Mouse (Mus musculus) adipocyte (in vitro differentiated cells): ENCODE data around the gene Gm29427.
"Not testable (repeated sequence)": the region's sequence is repeated elsewhere in the genome, so short reads cannot be mapped to it uniquely, and the experiment has no call there.

Source experiments
- DNase-seq: peaks from one replicate; pipeline ENCODE4 v3.0.0-alpha.2; 2016; ENCODE audit warnings: low spot score

The Gm29427 gene

GRCm38 (mm10) chr1:130659641-130660040 lies 56.0 kb downstream of the Gm29427 start:
- DNase-seq, result not testable (repeated sequence)

- DNase-seq, result no peak
Observed at GRCm38 (mm10) chr1:130644103-130644502, 71.5 kb downstream of the Gm29427 start.

GRCm38 (mm10) chr1:130640967-130641366 lies 74.6 kb downstream of the Gm29427 start:
- DNase-seq, result no peak

- peak; percentile 3 for DNase-seq
Observed at GRCm38 (mm10) chr1:130633761-130634410, 81.7 kb downstream of the Gm29427 start.

- DNase-seq, result no peak
Observed at GRCm38 (mm10) chr1:130633316-130633715, 82.3 kb downstream of the Gm29427 start.

- DNase-seq, result no peak
Observed at GRCm38 (mm10) chr1:130629521-130629920, 86.1 kb downstream of the Gm29427 start, which contains the start of gene Zp3r. Gene Zp3r (minus strand): TSS chr1:130629621.
